Mouse (Mus musculus): ENCODE measurements around the gene Syne4. TPM values are rescaled to one million over a fixed set of nuclear protein-coding genes. Genes with fewer than 3 reads are reported as not detected.

The Syne4 gene
- total RNA-seq (2017): 2.2 and 2.8 TPM in 2 replicates

- no peak for ATAC-seq (replicated peaks in 1 of 2; ENCODE audit: insufficient read depth in 1 of 2, low FRiP score in 2 of 2, low TSS enrichment in 1 of 2, low read depth in 1 of 2, poor library complexity in 2 of 2, severe bottlenecking in 2 of 2)
These were observed at the start of gene Syne4 for GRCm38 (mm10) chr7:30314721-30315155. TSS of gene Syne4 (plus strand) at chr7:30314807.

DNA sequence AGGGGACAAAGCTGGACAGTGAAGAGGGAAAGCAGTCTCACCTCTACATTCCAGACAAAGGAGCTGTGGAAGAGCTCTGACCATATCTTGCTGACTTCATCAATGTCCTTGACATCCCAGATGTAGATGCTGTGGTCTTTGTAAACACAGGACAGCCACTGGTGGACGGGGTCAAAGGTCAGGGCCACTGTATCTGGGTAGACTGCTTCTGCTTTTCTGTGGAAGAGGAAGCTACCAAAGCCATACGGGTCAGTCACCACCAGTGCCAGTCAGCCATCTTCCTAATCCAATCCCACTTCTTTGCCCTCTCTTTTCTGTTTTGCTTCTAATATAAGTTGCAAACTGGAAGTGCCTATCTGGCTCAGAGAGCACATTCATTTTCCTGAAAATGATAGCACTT, 49.6 kb upstream of the Syne4 start:
- ATAC-seq (replicated peaks in 1 of 2; ENCODE audit: insufficient read depth in 1 of 2, low FRiP score in 2 of 2, low TSS enrichment in 1 of 2, low read depth in 1 of 2, poor library complexity in 2 of 2, severe bottlenecking in 2 of 2): no peak

- no peak for ATAC-seq (replicated peaks in 1 of 2; ENCODE audit: insufficient read depth in 1 of 2, low FRiP score in 2 of 2, low TSS enrichment in 1 of 2, low read depth in 1 of 2, poor library complexity in 2 of 2, severe bottlenecking in 2 of 2)
These were observed 49.1 kb upstream of the Syne4 start for GRCm38 (mm10) chr7:30265531-30265930.

- no peak for ATAC-seq (replicated peaks in 1 of 2; ENCODE audit: insufficient read depth in 1 of 2, low FRiP score in 2 of 2, low TSS enrichment in 1 of 2, low read depth in 1 of 2, poor library complexity in 2 of 2, severe bottlenecking in 2 of 2)
These were observed 48.7 kb upstream of the Syne4 start for GRCm38 (mm10) chr7:30265935-30266334.

DNA sequence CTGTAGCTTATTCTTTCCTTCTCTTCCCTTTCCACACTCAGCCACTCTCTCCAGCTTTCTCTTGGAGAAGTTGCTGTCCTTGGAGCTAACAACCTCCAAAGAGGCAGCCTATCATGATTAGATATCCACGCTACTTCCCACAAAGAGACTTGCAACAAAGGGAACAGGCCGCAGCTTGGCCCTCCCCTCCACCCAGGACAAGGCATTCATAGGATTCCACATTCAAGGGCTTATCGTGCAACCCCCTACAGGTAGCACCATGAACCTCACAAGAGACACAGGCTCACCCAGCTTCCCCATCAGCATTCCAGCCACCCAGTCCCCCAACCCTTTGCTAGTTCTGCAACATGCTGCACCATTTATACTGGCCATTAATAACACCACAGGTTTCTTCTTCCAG, 47.8 kb upstream of the Syne4 start:
- ATAC-seq (replicated peaks in 1 of 2; ENCODE audit: insufficient read depth in 1 of 2, low FRiP score in 2 of 2, low TSS enrichment in 1 of 2, low read depth in 1 of 2, poor library complexity in 2 of 2, severe bottlenecking in 2 of 2): no peak

DNA sequence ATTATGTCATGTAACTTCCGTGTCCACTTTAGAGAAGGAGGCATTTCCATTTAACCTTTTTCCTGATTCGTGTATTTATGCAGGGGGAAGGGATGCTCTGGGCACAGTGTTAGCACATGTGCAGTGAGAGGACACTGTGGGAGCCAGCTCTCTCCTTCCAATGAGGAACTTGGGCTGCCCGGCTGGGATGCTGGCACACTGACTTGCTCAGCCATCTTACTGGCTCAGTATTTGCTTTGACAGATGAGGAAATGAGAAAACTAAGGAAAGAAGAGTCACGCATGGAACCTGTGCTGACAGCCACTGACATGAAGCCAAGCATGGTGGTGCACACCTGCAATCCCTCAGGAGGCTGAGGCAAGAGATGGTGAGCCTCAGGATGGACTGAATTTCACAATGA, 45.0 kb upstream of the Syne4 start:
- ATAC-seq (replicated peaks in 1 of 2; ENCODE audit: insufficient read depth in 1 of 2, low FRiP score in 2 of 2, low TSS enrichment in 1 of 2, low read depth in 1 of 2, poor library complexity in 2 of 2, severe bottlenecking in 2 of 2): no peak

- ATAC-seq (replicated peaks in 1 of 2; ENCODE audit: insufficient read depth in 1 of 2, low FRiP score in 2 of 2, low TSS enrichment in 1 of 2, low read depth in 1 of 2, poor library complexity in 2 of 2, severe bottlenecking in 2 of 2): no peak
These were observed 40.2 kb upstream of the Syne4 start for GRCm38 (mm10) chr7:30274383-30274782.

DNA sequence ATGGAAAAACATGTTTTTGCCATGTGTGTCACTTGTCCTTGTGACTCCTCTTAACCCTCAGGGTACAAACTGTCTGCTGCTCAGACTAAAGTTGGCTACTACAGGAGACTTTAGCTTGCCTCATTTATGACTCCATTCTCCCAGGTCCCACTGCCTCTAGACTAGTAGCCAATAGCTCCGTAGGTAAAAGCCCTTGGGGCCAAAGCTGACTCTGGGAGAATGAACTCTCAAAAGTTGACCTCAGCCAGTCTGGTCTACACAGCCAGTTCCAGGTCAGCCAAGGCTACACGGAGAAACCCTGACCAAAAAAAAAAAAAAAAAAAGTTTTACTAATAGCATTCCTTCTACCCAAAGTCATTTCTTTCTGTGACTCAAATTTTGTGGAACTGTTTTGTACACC, 35.7 kb upstream of the Syne4 start:
- no peak for ATAC-seq (replicated peaks in 1 of 2; ENCODE audit: insufficient read depth in 1 of 2, low FRiP score in 2 of 2, low TSS enrichment in 1 of 2, low read depth in 1 of 2, poor library complexity in 2 of 2, severe bottlenecking in 2 of 2)

DNA sequence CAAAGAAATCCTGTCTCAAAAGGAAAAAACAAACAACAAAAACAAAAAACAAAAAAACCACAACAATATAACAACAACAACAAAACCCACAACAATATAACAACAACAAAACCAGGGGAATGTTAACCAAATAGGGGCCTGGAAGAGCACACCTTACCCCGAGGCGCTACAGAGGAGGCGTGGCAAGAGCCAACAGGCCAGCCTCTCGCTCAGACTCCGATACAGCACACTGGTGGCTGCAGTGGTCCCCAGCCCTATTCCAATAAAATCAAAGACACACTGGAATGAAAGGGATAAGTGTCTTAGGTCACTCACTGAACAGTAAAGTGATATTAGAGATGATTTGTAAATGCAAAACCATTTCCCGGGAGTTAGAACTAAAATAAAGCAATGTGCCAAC, 35.1 kb upstream of the Syne4 start:
- no peak for ATAC-seq (replicated peaks in 1 of 2; ENCODE audit: insufficient read depth in 1 of 2, low FRiP score in 2 of 2, low TSS enrichment in 1 of 2, low read depth in 1 of 2, poor library complexity in 2 of 2, severe bottlenecking in 2 of 2)

- ATAC-seq (replicated peaks in 1 of 2; ENCODE audit: insufficient read depth in 1 of 2, low FRiP score in 2 of 2, low TSS enrichment in 1 of 2, low read depth in 1 of 2, poor library complexity in 2 of 2, severe bottlenecking in 2 of 2): peak; percentile 94 to 97
These were observed 34.5 kb upstream of the Syne4 start, which contains the start of the genes Thap8 and Wdr62 for GRCm38 (mm10) chr7:30279951-30280669. TSS of gene Thap8 (plus strand) at chr7:30280094. TSS of gene Wdr62 (minus strand) at chr7:30280419.

GRCm38 (mm10) chr7:30280670-30281138, 33.9 kb upstream of the Syne4 start:
- ATAC-seq (replicated peaks in 1 of 2; ENCODE audit: insufficient read depth in 1 of 2, low FRiP score in 2 of 2, low TSS enrichment in 1 of 2, low read depth in 1 of 2, poor library complexity in 2 of 2, severe bottlenecking in 2 of 2): peak; percentile 51 to 63

GRCm38 (mm10) chr7:30281522-30281921, 33.1 kb upstream of the Syne4 start:
- ATAC-seq (replicated peaks in 1 of 2; ENCODE audit: insufficient read depth in 1 of 2, low FRiP score in 2 of 2, low TSS enrichment in 1 of 2, low read depth in 1 of 2, poor library complexity in 2 of 2, severe bottlenecking in 2 of 2): no peak

DNA sequence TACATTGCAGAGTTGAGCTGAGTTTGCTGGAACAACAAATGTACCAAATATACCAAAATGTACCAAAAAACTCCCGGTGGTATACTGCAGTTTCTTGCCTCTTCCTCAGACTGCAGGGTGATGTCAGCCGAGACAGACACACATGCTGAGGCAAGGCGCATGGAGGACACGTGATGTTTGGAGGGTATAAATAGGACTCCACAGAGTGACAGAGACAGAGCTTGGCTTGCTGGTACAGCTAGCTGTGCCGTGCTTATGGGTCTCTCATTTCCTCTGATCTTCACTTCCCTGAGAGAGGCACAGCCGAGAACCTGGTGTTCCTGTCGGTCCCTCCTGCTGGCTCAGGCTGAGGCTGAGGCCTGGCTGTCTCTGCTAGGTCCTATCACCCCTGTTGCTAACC, 31.9 kb upstream of the Syne4 start:
- ATAC-seq (replicated peaks in 1 of 2; ENCODE audit: insufficient read depth in 1 of 2, low FRiP score in 2 of 2, low TSS enrichment in 1 of 2, low read depth in 1 of 2, poor library complexity in 2 of 2, severe bottlenecking in 2 of 2): no peak

- no peak for ATAC-seq (replicated peaks in 1 of 2; ENCODE audit: insufficient read depth in 1 of 2, low FRiP score in 2 of 2, low TSS enrichment in 1 of 2, low read depth in 1 of 2, poor library complexity in 2 of 2, severe bottlenecking in 2 of 2)
These were observed 27.8 kb upstream of the Syne4 start for GRCm38 (mm10) chr7:30286701-30287410.

GRCm38 (mm10) chr7:30288046-30288445, 26.6 kb upstream of the Syne4 start:
- no peak for ATAC-seq (replicated peaks in 1 of 2; ENCODE audit: insufficient read depth in 1 of 2, low FRiP score in 2 of 2, low TSS enrichment in 1 of 2, low read depth in 1 of 2, poor library complexity in 2 of 2, severe bottlenecking in 2 of 2)

GRCm38 (mm10) chr7:30289071-30289713, 25.4 kb upstream of the Syne4 start:
- ATAC-seq (replicated peaks in 1 of 2; ENCODE audit: insufficient read depth in 1 of 2, low FRiP score in 2 of 2, low TSS enrichment in 1 of 2, low read depth in 1 of 2, poor library complexity in 2 of 2, severe bottlenecking in 2 of 2): no peak

GRCm38 (mm10) chr7:30289714-30290399, 24.8 kb upstream of the Syne4 start:
- no peak for ATAC-seq (replicated peaks in 1 of 2; ENCODE audit: insufficient read depth in 1 of 2, low FRiP score in 2 of 2, low TSS enrichment in 1 of 2, low read depth in 1 of 2, poor library complexity in 2 of 2, severe bottlenecking in 2 of 2)
